Mouse (Mus musculus) forelimb bud, embryonic 11.5 days (tissue): ENCODE measurements around the gene Afap1.

Source experiments
- DNase-seq: peaks from one replicate; pipeline ENCODE4 v3.0.0-alpha.2; 2012; ENCODE audit warnings: low read depth, low spot score

The Afap1 gene

GRCm38 (mm10) chr5:35893093-35893804 is at the start of gene Afap1:
TSS of gene Afap1 (plus strand) at chr5:35893319.
- peak; percentile 97 for DNase-seq

DNA sequence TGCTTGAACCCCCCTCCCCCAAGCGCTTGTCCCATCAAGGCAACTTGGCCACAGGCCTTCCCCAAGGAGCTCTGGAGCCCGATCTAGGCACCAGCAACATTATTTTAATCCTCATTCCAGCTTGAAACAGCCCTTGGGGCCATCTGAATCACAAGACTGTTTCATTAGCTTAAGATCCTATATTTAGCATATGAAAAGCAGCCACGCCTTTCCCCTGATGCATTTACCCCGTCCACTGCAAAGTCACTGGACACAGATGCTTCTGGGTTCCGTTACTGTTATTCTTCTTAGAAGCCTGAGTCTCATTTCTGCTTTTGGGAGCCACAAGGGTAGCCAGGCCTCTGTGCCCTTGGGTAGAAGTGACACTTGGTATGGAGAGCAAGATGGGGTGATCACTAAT is 41.6 kb upstream of the Afap1 start:
- no peak for DNase-seq

DNA sequence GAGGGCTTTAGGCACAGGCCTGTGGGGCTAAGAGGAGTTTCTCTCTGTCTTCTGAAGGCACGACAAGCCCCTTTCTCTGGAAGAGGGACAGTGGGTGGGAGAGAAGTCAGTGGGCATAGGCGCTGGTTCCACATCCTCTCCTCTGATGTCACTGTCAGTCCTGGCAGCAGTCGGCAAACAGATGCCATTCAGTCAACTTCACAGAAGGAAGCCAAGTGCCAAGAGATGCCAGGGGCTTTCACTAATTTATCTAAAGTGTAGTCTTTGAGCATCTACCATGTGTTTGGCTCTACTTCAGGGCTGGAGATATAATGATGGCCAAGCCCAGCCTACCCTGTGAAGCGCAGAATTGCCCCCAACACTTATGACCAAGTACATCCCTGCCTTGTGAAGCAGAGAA is 39.7 kb upstream of the Afap1 start:
- DNase-seq = no peak

- no peak for DNase-seq
Measured at GRCm38 (mm10) chr5:35856245-35856644, 36.9 kb upstream of the Afap1 start.

GRCm38 (mm10) chr5:35858069-35858468 is 35.0 kb upstream of the Afap1 start:
- DNase-seq = peak; percentile 70

DNA sequence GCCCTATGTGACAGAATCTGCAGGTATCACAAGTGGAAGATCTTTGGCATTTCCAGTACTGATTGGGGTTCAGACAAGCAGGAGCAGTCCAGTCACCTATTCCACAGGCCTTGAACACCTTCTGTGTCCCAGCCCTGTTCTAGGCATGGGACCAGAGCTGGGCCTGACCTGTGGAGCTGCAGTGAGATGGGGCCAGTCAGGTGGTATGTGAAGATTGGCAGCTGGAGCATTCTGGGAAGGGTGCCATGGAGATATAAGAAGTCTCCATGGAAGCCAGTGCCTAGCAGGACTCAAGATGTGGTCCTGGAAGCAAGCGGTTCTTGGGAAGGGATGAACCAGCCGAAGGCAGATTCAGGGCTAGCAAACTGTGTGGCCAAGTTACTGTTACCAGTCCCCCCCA is 31.7 kb upstream of the Afap1 start:
- no peak for DNase-seq

- no peak for DNase-seq
Measured at GRCm38 (mm10) chr5:35869973-35870372, 23.1 kb upstream of the Afap1 start.

DNA sequence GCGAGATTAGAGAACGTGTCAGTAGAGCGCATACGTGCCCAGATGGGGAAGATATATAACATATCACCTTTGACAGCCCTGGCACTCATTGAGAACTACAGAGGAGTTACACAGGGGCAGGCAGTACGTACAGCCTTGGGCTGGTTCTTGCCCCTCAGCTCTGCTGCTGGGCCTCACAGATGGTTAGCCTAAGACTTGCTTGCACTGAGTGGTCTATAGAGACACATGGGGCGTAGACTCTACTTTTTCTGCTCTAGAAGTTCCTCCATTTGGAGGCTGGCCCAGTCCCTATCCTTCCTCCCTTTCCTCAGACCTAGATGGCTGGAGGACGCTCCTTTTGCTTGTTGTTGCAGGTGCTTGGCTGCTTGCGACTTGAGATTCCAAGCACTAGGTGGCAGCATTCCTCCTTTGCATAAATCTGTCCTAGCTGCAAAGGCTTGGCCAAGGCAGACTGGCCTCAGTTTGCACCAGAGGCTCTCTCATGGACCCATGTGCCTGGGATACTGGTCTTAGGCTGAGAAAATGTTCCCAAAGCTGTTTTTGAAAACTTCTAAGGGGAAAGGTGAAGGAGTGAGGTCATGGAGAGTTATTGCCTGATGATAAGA is 22.6 kb upstream of the Afap1 start:
- peak; percentile 79 for DNase-seq

DNA sequence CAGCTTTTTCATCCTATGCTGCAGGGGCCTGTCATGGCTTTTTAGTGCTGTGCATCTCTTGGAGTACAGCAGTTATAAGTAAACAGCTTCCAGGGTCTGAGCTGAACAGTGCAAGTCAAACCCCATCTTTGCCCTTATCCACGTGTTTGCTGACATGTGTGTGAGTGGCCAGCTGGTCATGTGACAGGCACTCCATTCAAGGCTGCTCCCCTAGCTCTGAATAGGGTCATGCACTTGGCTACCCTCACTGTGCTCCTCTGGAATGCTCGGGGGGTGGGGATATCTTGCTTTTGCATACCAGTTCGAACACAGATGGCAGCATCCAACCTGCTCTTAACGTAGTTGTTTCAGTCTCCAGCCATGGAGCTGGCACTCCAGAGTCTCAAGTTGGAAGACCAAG is 19.7 kb upstream of the Afap1 start:
- no peak for DNase-seq

DNA sequence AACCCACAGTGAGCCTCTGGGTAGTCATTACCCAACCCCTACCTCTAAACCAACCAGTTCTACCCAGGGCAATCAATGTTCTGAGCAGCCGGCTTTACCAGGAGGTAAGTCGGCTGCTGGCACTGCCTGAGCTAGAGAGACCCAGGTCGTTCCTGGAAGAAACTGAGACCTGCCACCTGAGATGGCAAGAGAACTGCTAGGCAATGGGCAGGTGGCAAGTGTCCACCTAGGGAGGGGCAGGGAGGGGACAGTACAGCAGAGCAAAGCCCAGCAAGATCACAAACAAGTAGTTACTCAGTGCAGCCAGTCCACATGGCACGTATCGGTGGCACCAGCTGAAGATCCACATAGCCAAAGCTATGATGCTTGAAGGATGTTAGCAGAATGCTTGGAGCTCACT is 16.9 kb upstream of the Afap1 start:
- no peak for DNase-seq

GRCm38 (mm10) chr5:35879199-35879598 is 13.9 kb upstream of the Afap1 start:
- DNase-seq = no peak

GRCm38 (mm10) chr5:35882391-35882790 is 10.7 kb upstream of the Afap1 start:
- no peak for DNase-seq

- DNase-seq = no peak
Measured at GRCm38 (mm10) chr5:35884262-35884661, 8.9 kb upstream of the Afap1 start.

DNA sequence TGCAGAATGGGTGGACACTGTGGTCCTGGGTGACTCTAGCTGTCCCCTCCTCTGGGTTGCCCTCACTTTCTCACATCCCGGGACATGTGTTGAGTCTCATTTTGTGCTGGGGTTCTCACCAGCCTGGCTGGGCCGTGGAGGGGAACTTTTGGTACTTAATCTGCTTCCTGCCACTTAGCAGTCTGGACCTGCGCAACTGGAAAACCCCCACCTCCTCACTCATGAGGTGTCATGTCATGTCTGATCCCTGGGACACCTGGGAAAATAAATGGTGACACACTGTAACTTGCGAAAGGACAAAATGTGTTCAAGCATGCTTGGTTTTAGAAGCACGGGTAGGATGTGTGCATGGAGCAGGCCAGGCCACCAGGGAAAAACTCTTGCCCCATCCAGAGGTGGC is 8.4 kb upstream of the Afap1 start:
- no peak for DNase-seq

GRCm38 (mm10) chr5:35888959-35889358 is 4.2 kb upstream of the Afap1 start:
- no peak for DNase-seq

DNA sequence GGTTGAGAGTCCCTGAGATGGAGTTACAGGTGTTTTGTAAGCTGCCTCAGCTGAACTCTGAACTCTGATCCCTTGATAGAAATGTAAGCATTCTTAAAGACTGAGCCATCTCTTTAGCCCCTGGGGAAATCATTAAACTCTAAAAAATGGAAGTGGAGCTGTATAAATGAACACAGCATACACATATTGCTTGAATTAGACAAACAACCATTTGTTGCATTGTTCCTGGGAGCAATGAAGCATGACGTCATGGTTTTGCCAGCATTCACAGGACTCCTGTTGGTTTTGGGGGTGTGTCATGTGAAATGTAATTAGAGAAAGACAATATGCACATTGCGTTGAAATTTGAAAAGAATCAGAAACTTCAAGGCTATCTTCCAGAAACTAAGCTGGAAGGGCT is 3.5 kb upstream of the Afap1 start:
- no peak for DNase-seq

GRCm38 (mm10) chr5:35890985-35891730 is 2.0 kb upstream of the Afap1 start:
- DNase-seq = no peak

DNA sequence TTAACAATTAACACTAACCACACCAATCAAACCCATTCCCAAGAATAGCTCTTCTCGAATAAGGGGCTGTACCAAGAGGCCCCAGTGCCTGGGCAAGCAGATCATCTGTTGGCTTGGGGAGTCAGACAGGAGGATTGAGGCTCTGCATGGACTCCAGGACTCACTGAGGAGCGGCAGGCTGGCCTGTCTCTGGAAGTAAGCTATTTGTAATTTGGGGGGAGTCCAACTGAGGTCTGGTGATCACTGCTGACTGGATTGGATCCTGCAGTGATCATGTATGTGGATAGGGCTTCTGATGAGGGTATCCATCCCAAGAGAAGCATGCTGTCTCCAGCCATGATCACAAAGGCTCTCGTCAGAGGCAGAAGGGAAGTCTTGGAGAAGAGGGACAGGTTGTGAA is 756 bp upstream of the Afap1 start:
- no peak for DNase-seq

DNA sequence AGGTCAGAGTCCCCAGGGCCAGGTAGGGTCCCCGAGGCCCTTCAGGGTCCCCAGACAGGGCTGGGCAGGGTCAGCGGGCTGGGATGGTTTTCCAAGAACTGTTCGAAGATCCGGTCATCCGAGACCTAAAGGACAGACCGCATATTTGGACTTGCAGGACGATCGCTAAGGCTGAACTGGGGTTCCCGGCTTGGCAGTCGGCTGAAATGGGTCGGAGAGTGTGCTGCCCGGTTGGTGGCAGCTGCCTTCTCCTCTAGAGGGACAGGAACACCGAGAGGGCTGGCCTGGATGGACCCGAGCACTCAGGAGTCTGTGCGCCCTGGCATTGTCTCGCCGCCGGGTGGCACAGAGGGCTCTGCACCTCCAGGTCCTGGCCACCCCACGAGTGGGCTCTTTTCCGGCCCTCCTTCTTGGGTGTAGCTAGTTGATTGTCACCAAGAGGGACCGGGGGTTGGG is 714 bp downstream of the Afap1 start:
- peak; percentile 48 for DNase-seq

- DNase-seq = no peak
Measured at GRCm38 (mm10) chr5:35894295-35895047, 1.4 kb downstream of the Afap1 start.

GRCm38 (mm10) chr5:35895926-35896325 is 2.8 kb downstream of the Afap1 start:
- no peak for DNase-seq

- no peak for DNase-seq
Measured at GRCm38 (mm10) chr5:35896556-35896955, 3.4 kb downstream of the Afap1 start.
